Mouse (Mus musculus) CH12.LX (cell line): Measurements from ENCODE around the gene Gpr12. TPM values are rescaled to one million over a fixed set of nuclear protein-coding genes. Genes with fewer than 3 reads are reported as not detected.

ENCODE experiments used
- DNase-seq: peaks from one replicate; pipeline ENCODE4 v3.0.0-alpha.2; 2013; ENCODE audit errors: extremely low read depth
- H3K27ac ChIP-seq: 2 replicates; pipeline ENCODE4 v1.5.1; 2012; ENCODE audit warnings: low read depth, mild to moderate bottlenecking, control low read depth, moderate library complexity; ENCODE audit not compliant: insufficient read depth
- H3K27me3 ChIP-seq: replicated peaks from 2 replicates; pipeline ENCODE3; 2012; ENCODE audit warnings: inconsistent platforms
- H3K36me3 ChIP-seq, 2 experiments: replicated peaks in 1 of 2; 2 replicates each; pipeline versions ENCODE3 to v1.6.1; 2012; ENCODE audit warnings: inconsistent platforms in 1 of 2, low read length in 1 of 2, mild to moderate bottlenecking in 1 of 2, mixed read lengths in 1 of 2, moderate library complexity in 1 of 2; ENCODE audit not compliant: control insufficient read depth in 1 of 2, insufficient read depth in 1 of 2
- H3K4me1 ChIP-seq, 2 experiments: 2 replicates each; pipeline ENCODE4 v1.6.1; 2012; ENCODE audit warnings: inconsistent platforms in 1 of 2, moderate library complexity in 1 of 2; ENCODE audit not compliant: insufficient read depth in 2 of 2, control insufficient read depth in 1 of 2
- H3K4me2 ChIP-seq: 2 replicates; pipeline ENCODE4 v1.6.1; 2012; ENCODE audit warnings: low read depth, mild to moderate bottlenecking, control low read depth; ENCODE audit not compliant: poor library complexity, insufficient read depth, severe bottlenecking
- H3K4me3 ChIP-seq, 3 experiments: fragments of 150-350 bp in 1 of 3; sonication (generic) in 1 of 3; replicated peaks in 1 of 3; 2 replicates each; pipeline versions ENCODE3 to v1.5.1; 2011 to 2012; ENCODE audit warnings: low read depth in 2 of 3, low read length in 2 of 3, mild to moderate bottlenecking in 2 of 3, moderate library complexity in 2 of 3, control low read depth in 1 of 3, improper control_type of control experiment in 1 of 3, inconsistent platforms in 1 of 3, mixed read lengths in 1 of 3; ENCODE audit not compliant: poor library complexity in 1 of 3
- H3K79me2 ChIP-seq: replicated peaks from 2 replicates; pipeline ENCODE4 v1.6.1; 2012; ENCODE audit warnings: mild to moderate bottlenecking, moderate library complexity; ENCODE audit not compliant: control insufficient read depth, poor library complexity, insufficient read depth, severe bottlenecking; ENCODE audit errors: extremely low read depth
- H3K9ac ChIP-seq: 2 replicates; pipeline ENCODE4 v1.6.1; 2012; ENCODE audit warnings: low read depth, mild to moderate bottlenecking, control low read depth, moderate library complexity; ENCODE audit not compliant: insufficient read depth
- H3K9me3 ChIP-seq: replicated peaks from 2 replicates; pipeline ENCODE3; 2012; ENCODE audit warnings: low read length, inconsistent platforms, mixed read lengths
- CHD1 ChIP-seq: IDR thresholded peaks from 2 replicates; pipeline ENCODE4 v1.6.1; 2012; ENCODE audit warnings: low read depth, low read length, improper control_type of control experiment, inconsistent platforms
- ELF1 ChIP-seq: IDR thresholded peaks from 2 replicates; pipeline ENCODE4 v1.6.1; 2014; ENCODE audit warnings: low read depth, mild to moderate bottlenecking, inconsistent platforms, low read length, improper control_type of control experiment
- EP300 ChIP-seq: IDR thresholded peaks from 2 replicates; pipeline ENCODE4 v1.6.1; 2011; ENCODE audit warnings: low read length, improper control_type of control experiment
- ETS1 ChIP-seq: conservative IDR thresholded peaks from 2 replicates; pipeline ENCODE4 v1.6.1; 2012; ENCODE audit warnings: low read depth, mild to moderate bottlenecking, inconsistent platforms, low read length, improper control_type of control experiment, moderate library complexity
- GABPA ChIP-seq: IDR thresholded peaks from 2 replicates; pipeline ENCODE4 v1.6.1; 2012; ENCODE audit warnings: low read depth, low read length, improper control_type of control experiment, inconsistent platforms; ENCODE audit not compliant: insufficient replicate concordance
- HCFC1 ChIP-seq: IDR thresholded peaks from 2 replicates; pipeline ENCODE4 v1.6.1; 2012; ENCODE audit warnings: low read depth, mild to moderate bottlenecking, inconsistent platforms, low read length, improper control_type of control experiment
- JUN ChIP-seq: IDR thresholded peaks from 2 replicates; pipeline ENCODE4 v1.6.1; 2011; ENCODE audit warnings: low read depth, mild to moderate bottlenecking, low read length, improper control_type of control experiment, moderate library complexity; ENCODE audit not compliant: insufficient read depth
- JUND ChIP-seq: conservative IDR thresholded peaks from 2 replicates; pipeline ENCODE4 v1.6.1; 2011; ENCODE audit warnings: low read depth, low read length, improper control_type of control experiment
- KAT2A ChIP-seq: IDR thresholded peaks from 2 replicates; pipeline ENCODE4 v1.6.1; 2012; ENCODE audit warnings: low read length, improper control_type of control experiment, inconsistent platforms; ENCODE audit not compliant: insufficient replicate concordance
- MAFK ChIP-seq: IDR thresholded peaks from 2 replicates; pipeline ENCODE4 v1.6.1; 2011; ENCODE audit warnings: low read length, improper control_type of control experiment; ENCODE audit not compliant: insufficient replicate concordance
- MAZ ChIP-seq: IDR thresholded peaks from 2 replicates; pipeline ENCODE4 v1.6.1; 2012; ENCODE audit warnings: low read depth, mild to moderate bottlenecking, inconsistent platforms, low read length, improper control_type of control experiment, moderate library complexity
- MEF2A ChIP-seq: IDR thresholded peaks from 2 replicates; pipeline ENCODE4 v1.6.1; 2014; ENCODE audit warnings: low read depth, mild to moderate bottlenecking, inconsistent platforms, low read length, improper control_type of control experiment, borderline replicate concordance
- PAX5 ChIP-seq: IDR thresholded peaks from 2 replicates; pipeline ENCODE4 v1.6.1; 2012; ENCODE audit warnings: low read length, inconsistent platforms, mixed read lengths
- POLR2A ChIP-seq: IDR thresholded peaks from 2 replicates; pipeline ENCODE4 v1.6.1; 2011; ENCODE audit warnings: low read depth, mild to moderate bottlenecking, improper control_type of control experiment, low read length
- POLR2AphosphoS2 ChIP-seq: IDR thresholded peaks from 2 replicates; pipeline ENCODE4 v1.6.1; 2011; ENCODE audit warnings: low read depth, low read length, improper control_type of control experiment
- TBP ChIP-seq: conservative IDR thresholded peaks from 2 replicates; pipeline ENCODE4 v1.6.1; 2011; ENCODE audit warnings: low read depth, low read length, improper control_type of control experiment
- TCF12 ChIP-seq: IDR thresholded peaks from 2 replicates; pipeline ENCODE4 v1.6.1; 2014; ENCODE audit warnings: low read depth, mild to moderate bottlenecking, inconsistent platforms, low read length, improper control_type of control experiment
- UBTF ChIP-seq: IDR thresholded peaks from 2 replicates; pipeline ENCODE4 v1.6.1; 2012; ENCODE audit warnings: low read depth, mild to moderate bottlenecking, inconsistent platforms, low read length, improper control_type of control experiment, moderate library complexity
- ZC3H11A ChIP-seq: IDR thresholded peaks from 2 replicates; pipeline ENCODE4 v1.6.1; 2012; ENCODE audit warnings: low read depth, mild to moderate bottlenecking, inconsistent platforms, low read length, improper control_type of control experiment
- ZKSCAN1 ChIP-seq: IDR thresholded peaks from 2 replicates; pipeline ENCODE4 v1.6.1; 2012; ENCODE audit warnings: low read depth, inconsistent platforms, low read length, improper control_type of control experiment, borderline replicate concordance
- ZMIZ1 ChIP-seq: IDR thresholded peaks from 2 replicates; pipeline ENCODE4 v1.6.1; 2012; ENCODE audit warnings: low read depth, mild to moderate bottlenecking, inconsistent platforms, low read length, improper control_type of control experiment
- ZNF384 ChIP-seq: IDR thresholded peaks from 2 replicates; pipeline ENCODE4 v1.6.1; 2012; ENCODE audit warnings: low read depth, low read length, improper control_type of control experiment, inconsistent platforms
- dilution Hi-C: fragments of 300-500 bp; cut with MboI; formaldehyde crosslinking; loops from 2 replicates; pipeline ENCODE4 v1.14.3; 2020; ENCODE audit warnings: low sequenced_read_pairs; ENCODE audit not compliant: extremely low pct_unique_long_range_greater_than_20kb, extremely low pct_ligation_motif_present
- in situ Hi-C: fragments of 300-500 bp; cut with MboI; formaldehyde crosslinking; loops from 3 replicates; pipeline ENCODE4 v1.14.3; 2019; ENCODE audit warnings: low sequenced_read_pairs, low pct_ligation_motif_present, low pct_unique_long_range_greater_than_20kb, mixed read lengths
- polyA plus RNA-seq: library from polyadenylated mRNA; unstranded; fragments of >175 nt; gene quantifications from 2 replicates; pipeline ENCODE4 v1.2.1, GENCODE M21; 2012; ENCODE audit warnings: low read depth; ENCODE audit not compliant: insufficient read length
- total RNA-seq, 2 experiments: library from RNA; depleted of rRNA; stranded (reverse); fragments of 300-350 nt in 1 of 2; fragments of >200 nt in 1 of 2; gene quantifications; 2 replicates each; pipeline ENCODE4 v1.2.3; 2012 to 2014

The Gpr12 gene
- total and polyA plus RNA-seq, 3 experiments, result not detected

- Histone ChIP-seq H3K4me3 (no peak overlapping the region), H3K27ac (no peak overlapping the region), H3K4me1 (peaks cover 0 to 7% of the 10 kb centered on the region in 2 experiments; a peak in 2 of 4 replicates), H3K79me2 (no peaks in the 10 kb centered on the region), H3K27me3 (no peaks in the 10 kb centered on the region), H3K9me3 (peaks cover 2% of the 10 kb centered on the region), H3K36me3 (no peaks in the 10 kb centered on the region), H3K4me2 (no peak overlapping the region), H3K9ac (no peak overlapping the region)
- DNase-seq, result no peak
- in situ Hi-C loops, result no loop called here
- TF ChIP-seq HCFC1 (no peak), UBTF (no peak), ELF1 (no peak), KAT2A (no peak), CHD1 (no peak), JUN (no peak), ZMIZ1 (no peak), ZC3H11A (no peak), ETS1 (no peak), MAZ (no peak), POLR2A (no peak), TBP (no peak), JUND (no peak), TCF12 (no peak), MAFK (no peak), PAX5 (no peak), GABPA (no peak), ZNF384 (no peak)
- dilution Hi-C loops, result no loop called here
Measured at GRCm38 (mm10) chr5:146628804-146629203, 43.8 kb upstream of the Gpr12 start.

GRCm38 (mm10) chr5:146627901-146628300 is 42.9 kb upstream of the Gpr12 start:
- no peak overlapping the region for H3K27ac ChIP-seq
- no peak overlapping the region for H3K4me2 ChIP-seq
- peaks cover 1% of the 10 kb centered on the region for H3K9me3 ChIP-seq
- no peak overlapping the region for H3K4me3 ChIP-seq
- no peak overlapping the region for H3K9ac ChIP-seq
- peaks cover 0 to 7% of the 10 kb centered on the region in 2 experiments; a peak in 2 of 4 replicates for H3K4me1 ChIP-seq
- dilution Hi-C loops (no loop called here), in situ Hi-C loops (no loop called here)
- no peaks in the 10 kb centered on the region for H3K79me2 ChIP-seq
- H3K36me3 ChIP-seq, result no peaks in the 10 kb centered on the region
- no peak for DNase-seq
- no peak for TF ChIP-seq ZKSCAN1
- TF ChIP-seq MEF2A, result no peak
- no peak for TF ChIP-seq POLR2AphosphoS2
- TF ChIP-seq EP300, result no peak
- no peaks in the 10 kb centered on the region for H3K27me3 ChIP-seq
